Mouse (Mus musculus): Measurements from ENCODE around the gene Mylip. TPM values are rescaled to one million over a fixed set of nuclear protein-coding genes. Genes with fewer than 3 reads are reported as not detected.

Gene Mylip
- polyA plus RNA-seq, 1 experiment from 2014 or later = 6.6 TPM

GRCm38 (mm10) chr13:45429239-45429638, 39.7 kb downstream of the Mylip start:
- H3K27ac ChIP-seq (ENCODE audit: low read length) = no peak overlapping the region
- H3K4me2 ChIP-seq (ENCODE audit: low read length) = no peak overlapping the region
- H3K4me3 ChIP-seq (ENCODE audit: low read depth, low read length) = no peak overlapping the region
- H3K27me3 ChIP-seq (ENCODE audit: control insufficient read depth, insufficient read depth, low read depth, low read length) = no peaks in the 10 kb centered on the region
- WGBS = 35% methylated on average over 11 of the region's 11 CpGs
- no peaks in the 10 kb centered on the region for H3K36me3 ChIP-seq (ENCODE audit: control insufficient read depth, insufficient read depth, low read length)
- H3K9me3 ChIP-seq (replicated peaks; ENCODE audit: control insufficient read depth, low read length, poor library complexity, severe bottlenecking) = no peaks in the 10 kb centered on the region
- H3K4me1 ChIP-seq (ENCODE audit: control insufficient read depth, insufficient read depth, low read length) = no peaks in the 10 kb centered on the region
- H3K9ac ChIP-seq (ENCODE audit: low read depth, low read length) = no peak overlapping the region
- ATAC-seq = no peak

DNA sequence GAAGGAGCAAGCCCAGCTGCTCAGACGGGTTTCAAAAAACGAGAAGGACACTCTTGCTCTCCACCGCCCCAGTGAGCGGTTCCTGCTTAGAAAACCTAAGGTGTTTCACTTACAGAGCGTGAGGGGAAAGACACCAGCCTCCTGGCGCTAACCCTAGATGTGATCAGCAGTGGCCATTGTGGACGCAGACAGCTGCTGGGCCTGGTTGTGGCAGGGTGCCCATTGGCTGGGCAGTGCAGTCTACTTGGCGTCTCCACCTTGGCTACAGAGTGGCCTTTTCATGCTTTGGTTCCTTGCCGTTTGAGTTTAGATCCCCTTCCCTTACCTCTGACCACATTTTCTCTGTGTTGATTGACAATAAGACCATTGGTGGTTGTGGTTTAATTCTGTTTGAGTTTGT, 47.6 kb downstream of the Mylip start:
- WGBS = 89% methylated on average over 9 of the region's 9 CpGs
- H3K27ac ChIP-seq (ENCODE audit: low read length) = no peak overlapping the region
- H3K36me3 ChIP-seq (ENCODE audit: control insufficient read depth, insufficient read depth, low read length) = no peaks in the 10 kb centered on the region

DNA sequence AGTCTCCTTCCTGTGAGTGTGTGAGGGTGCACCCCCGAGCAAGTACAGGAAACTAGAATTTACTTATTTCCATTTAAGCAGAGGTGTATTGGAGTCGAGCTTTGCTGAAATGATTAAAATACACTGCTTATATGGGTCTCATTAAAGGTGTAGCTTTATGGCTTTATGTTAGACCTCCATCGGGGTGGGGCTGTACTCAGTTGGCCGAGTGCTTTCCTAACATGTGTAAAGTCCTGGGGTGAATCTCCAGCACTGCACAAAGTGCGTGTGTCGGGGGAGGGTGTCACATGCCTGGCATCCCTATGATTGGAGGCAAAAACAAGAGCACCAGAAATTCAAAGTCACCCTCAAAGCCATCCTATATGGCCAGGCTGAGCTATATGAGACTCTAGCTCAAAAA, 49.3 kb downstream of the Mylip start:
- H3K4me3 ChIP-seq (ENCODE audit: low read depth, low read length) = no peak overlapping the region
- no peaks in the 10 kb centered on the region for H3K9me3 ChIP-seq (replicated peaks; ENCODE audit: control insufficient read depth, low read length, poor library complexity, severe bottlenecking)
- H3K4me2 ChIP-seq (ENCODE audit: low read length) = no peak overlapping the region
- no peaks in the 10 kb centered on the region for H3K27me3 ChIP-seq (ENCODE audit: control insufficient read depth, insufficient read depth, low read depth, low read length)
- ATAC-seq = no peak
- no peaks in the 10 kb centered on the region for H3K4me1 ChIP-seq (ENCODE audit: control insufficient read depth, insufficient read depth, low read length)
- 88% methylated on average over 6 of the region's 6 CpGs for WGBS
- H3K9ac ChIP-seq (ENCODE audit: low read depth, low read length) = no peak overlapping the region
- no peaks in the 10 kb centered on the region for H3K36me3 ChIP-seq (ENCODE audit: control insufficient read depth, insufficient read depth, low read length)
- H3K27ac ChIP-seq (ENCODE audit: low read length) = no peak overlapping the region

More for the DNA sequence above, 47.6 kb downstream of the Mylip start:
- no peaks in the 10 kb centered on the region for H3K27me3 ChIP-seq (ENCODE audit: control insufficient read depth, insufficient read depth, low read depth, low read length)
- no peak overlapping the region for H3K9ac ChIP-seq (ENCODE audit: low read depth, low read length)
- no peak for ATAC-seq
- no peak overlapping the region for H3K4me3 ChIP-seq (ENCODE audit: low read depth, low read length)
- no peaks in the 10 kb centered on the region for H3K9me3 ChIP-seq (replicated peaks; ENCODE audit: control insufficient read depth, low read length, poor library complexity, severe bottlenecking)
- no peaks in the 10 kb centered on the region for H3K4me1 ChIP-seq (ENCODE audit: control insufficient read depth, insufficient read depth, low read length)
- no peak overlapping the region for H3K4me2 ChIP-seq (ENCODE audit: low read length)

DNA sequence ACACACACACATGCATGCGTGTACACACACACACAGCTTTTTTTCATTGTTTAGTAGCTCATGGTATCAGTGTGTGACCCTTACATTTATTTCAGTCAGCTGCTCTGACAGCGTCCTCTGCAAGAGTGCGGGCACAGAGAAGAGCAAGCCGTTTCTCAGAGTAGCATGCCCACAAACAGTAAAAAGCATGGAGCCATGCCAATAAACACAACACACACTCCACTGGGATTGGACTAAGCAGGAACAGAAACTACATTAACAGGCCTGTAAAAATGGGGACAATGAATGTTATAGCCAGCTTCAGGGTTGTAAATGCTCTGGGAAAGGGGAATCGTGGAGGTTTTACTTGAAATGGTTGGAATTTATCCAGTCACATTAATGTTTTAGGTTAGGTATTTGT, 50.7 kb downstream of the Mylip start:
- Histone ChIP-seq H3K27me3 (ENCODE audit: control insufficient read depth, insufficient read depth, low read depth, low read length) (no peaks in the 10 kb centered on the region), H3K36me3 (ENCODE audit: control insufficient read depth, insufficient read depth, low read length) (no peaks in the 10 kb centered on the region), H3K4me3 (ENCODE audit: low read depth, low read length) (no peak overlapping the region), H3K27ac (ENCODE audit: low read length) (no peak overlapping the region), H3K9ac (ENCODE audit: low read depth, low read length) (no peak overlapping the region), H3K9me3 (replicated peaks; ENCODE audit: control insufficient read depth, low read length, poor library complexity, severe bottlenecking) (no peaks in the 10 kb centered on the region), H3K4me2 (ENCODE audit: low read length) (no peak overlapping the region), H3K4me1 (ENCODE audit: control insufficient read depth, insufficient read depth, low read length) (no peaks in the 10 kb centered on the region)
- 82% methylated on average over 5 of the region's 5 CpGs for WGBS
- no peak for ATAC-seq

GRCm38 (mm10) chr13:45442451-45442850, 52.9 kb downstream of the Mylip start:
- no peaks in the 10 kb centered on the region for H3K4me1 ChIP-seq (ENCODE audit: control insufficient read depth, insufficient read depth, low read length)
- H3K27ac ChIP-seq (ENCODE audit: low read length) = no peak overlapping the region
- H3K4me3 ChIP-seq (ENCODE audit: low read depth, low read length) = no peak overlapping the region
- H3K27me3 ChIP-seq (ENCODE audit: control insufficient read depth, insufficient read depth, low read depth, low read length) = no peaks in the 10 kb centered on the region
- no peak overlapping the region for H3K4me2 ChIP-seq (ENCODE audit: low read length)
- no peaks in the 10 kb centered on the region for H3K36me3 ChIP-seq (ENCODE audit: control insufficient read depth, insufficient read depth, low read length)
- ATAC-seq = no peak
- WGBS = 26% methylated on average over 4 of the region's 4 CpGs
- H3K9ac ChIP-seq (ENCODE audit: low read depth, low read length) = no peak overlapping the region
- H3K9me3 ChIP-seq (replicated peaks; ENCODE audit: control insufficient read depth, low read length, poor library complexity, severe bottlenecking) = no peaks in the 10 kb centered on the region

DNA sequence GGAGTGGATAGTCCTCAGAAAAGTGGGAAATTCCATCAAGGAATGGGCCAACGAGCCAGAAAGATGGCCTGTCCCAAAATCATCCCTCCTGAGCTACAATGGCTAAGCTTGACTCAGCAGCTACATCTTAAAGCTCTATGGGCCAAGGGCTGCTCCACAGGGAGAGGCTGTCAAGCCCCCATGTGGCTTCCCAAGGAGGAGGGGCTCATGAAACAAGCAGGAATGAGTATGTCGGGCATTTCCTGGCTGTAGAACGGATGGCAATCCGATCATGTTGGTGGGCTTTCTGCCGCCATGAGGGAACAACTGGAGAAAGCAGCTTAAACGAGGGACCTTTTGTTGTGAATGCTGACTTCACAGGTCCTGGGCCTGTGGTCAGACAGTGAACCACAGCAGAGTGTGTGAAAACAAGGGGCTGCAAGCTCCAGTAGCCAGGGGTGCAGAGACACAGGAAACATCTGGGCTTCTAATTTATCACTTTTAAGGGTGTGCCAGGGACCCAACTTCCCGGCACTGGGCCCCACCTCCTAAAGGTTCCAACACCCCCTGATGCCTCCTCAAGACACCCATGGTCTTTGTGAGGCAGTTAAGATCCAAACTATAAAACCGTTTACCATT, 53.5 kb downstream of the Mylip start:
- H3K9me3 ChIP-seq (replicated peaks; ENCODE audit: control insufficient read depth, low read length, poor library complexity, severe bottlenecking) = no peaks in the 10 kb centered on the region
- 77% methylated on average over 8 of the region's 8 CpGs for whole genome bisulfite sequencing
- H3K36me3 ChIP-seq (ENCODE audit: control insufficient read depth, insufficient read depth, low read length) = no peaks in the 10 kb centered on the region
- no peak for ATAC-seq
- no peaks in the 10 kb centered on the region for H3K4me1 ChIP-seq (ENCODE audit: control insufficient read depth, insufficient read depth, low read length)
- no peak overlapping the region for H3K9ac ChIP-seq (ENCODE audit: low read depth, low read length)
- no peak overlapping the region for H3K4me2 ChIP-seq (ENCODE audit: low read length)
- no peak overlapping the region for H3K4me3 ChIP-seq (ENCODE audit: low read depth, low read length)
- H3K27me3 ChIP-seq (ENCODE audit: control insufficient read depth, insufficient read depth, low read depth, low read length) = no peaks in the 10 kb centered on the region
- H3K27ac ChIP-seq (ENCODE audit: low read length) = no peak overlapping the region

- H3K4me1 ChIP-seq (ENCODE audit: control insufficient read depth, insufficient read depth, low read length) = no peaks in the 10 kb centered on the region
- no peaks in the 10 kb centered on the region for H3K27me3 ChIP-seq (ENCODE audit: control insufficient read depth, insufficient read depth, low read depth, low read length)
- WGBS = 66% methylated on average over 8 of the region's 8 CpGs
- no peak for ATAC-seq
- no peak overlapping the region for H3K4me2 ChIP-seq (ENCODE audit: low read length)
- no peaks in the 10 kb centered on the region for H3K36me3 ChIP-seq (ENCODE audit: control insufficient read depth, insufficient read depth, low read length)
- H3K4me3 ChIP-seq (ENCODE audit: low read depth, low read length) = no peak overlapping the region
- no peaks in the 10 kb centered on the region for H3K9me3 ChIP-seq (replicated peaks; ENCODE audit: control insufficient read depth, low read length, poor library complexity, severe bottlenecking)
- H3K27ac ChIP-seq (ENCODE audit: low read length) = no peak overlapping the region
- no peak overlapping the region for H3K9ac ChIP-seq (ENCODE audit: low read depth, low read length)
Measured at GRCm38 (mm10) chr13:45444220-45444619, 54.7 kb downstream of the Mylip start.

DNA sequence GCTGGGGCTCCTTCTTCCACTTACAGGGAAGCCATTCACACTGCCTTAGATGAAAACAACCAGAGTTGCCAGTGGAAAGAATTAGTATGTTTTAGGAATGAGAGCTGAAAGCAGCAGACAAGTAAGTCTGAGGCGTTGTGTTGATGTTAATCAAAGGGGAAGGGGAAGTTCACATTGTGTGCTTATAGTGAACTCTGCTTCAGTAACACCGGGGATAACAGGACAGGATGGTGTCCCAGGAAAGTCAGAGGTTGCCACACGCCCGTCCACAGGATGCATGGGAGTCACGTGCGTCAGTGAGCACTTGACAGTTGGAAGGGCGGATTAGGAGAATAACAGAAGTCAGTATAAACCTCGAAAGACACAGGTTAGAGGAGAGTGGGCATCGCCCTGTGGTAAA, 55.1 kb downstream of the Mylip start:
- no peaks in the 10 kb centered on the region for H3K4me1 ChIP-seq (ENCODE audit: control insufficient read depth, insufficient read depth, low read length)
- no peak overlapping the region for H3K27ac ChIP-seq (ENCODE audit: low read length)
- H3K4me3 ChIP-seq (ENCODE audit: low read depth, low read length) = no peak overlapping the region
- no peaks in the 10 kb centered on the region for H3K36me3 ChIP-seq (ENCODE audit: control insufficient read depth, insufficient read depth, low read length)
- WGBS = 69% methylated on average over 9 of the region's 9 CpGs
- ATAC-seq = no peak
- H3K4me2 ChIP-seq (ENCODE audit: low read length) = no peak overlapping the region
- no peaks in the 10 kb centered on the region for H3K9me3 ChIP-seq (replicated peaks; ENCODE audit: control insufficient read depth, low read length, poor library complexity, severe bottlenecking)
- no peak overlapping the region for H3K9ac ChIP-seq (ENCODE audit: low read depth, low read length)
- H3K27me3 ChIP-seq (ENCODE audit: control insufficient read depth, insufficient read depth, low read depth, low read length) = no peaks in the 10 kb centered on the region

GRCm38 (mm10) chr13:45446636-45447035, 57.1 kb downstream of the Mylip start:
- Histone ChIP-seq H3K9me3 (replicated peaks; ENCODE audit: control insufficient read depth, low read length, poor library complexity, severe bottlenecking) (no peaks in the 10 kb centered on the region), H3K4me1 (ENCODE audit: control insufficient read depth, insufficient read depth, low read length) (no peaks in the 10 kb centered on the region), H3K36me3 (ENCODE audit: control insufficient read depth, insufficient read depth, low read length) (no peaks in the 10 kb centered on the region), H3K4me3 (ENCODE audit: low read depth, low read length) (no peak overlapping the region), H3K27ac (ENCODE audit: low read length) (no peak overlapping the region), H3K4me2 (ENCODE audit: low read length) (no peak overlapping the region), H3K9ac (ENCODE audit: low read depth, low read length) (no peak overlapping the region), H3K27me3 (ENCODE audit: control insufficient read depth, insufficient read depth, low read depth, low read length) (no peaks in the 10 kb centered on the region)
- 96% methylated on average over 1 of the region's 1 CpGs for WGBS
- no peak for ATAC-seq

Measured in midbrain, embryonic 16.5 days (tissue).